Mouse (Mus musculus) lung, embryonic 16.5 days (tissue): ENCODE measurements at regions not wholly inside any gene's neighbourhood (a gene's known extent, or its start where the extent isn't known, plus 50 kb on each side); places are given as distances from the start of the nearest gene placed in this dataset.

Experiments used
- ATAC-seq: fragments of 200-750 bp; cut with Nextera tagmentation; 2 replicates; pipeline ENCODE4 v1.8.0; 2017; ENCODE audit warnings: low read depth, mild to moderate bottlenecking, moderate library complexity
- H3K27ac ChIP-seq: fragments of 300-500 bp; sonication (generic); 2 replicates; pipeline ENCODE4 v1.5.1; 2014; ENCODE audit warnings: mild to moderate bottlenecking, control low read depth, low read length
- H3K27me3 ChIP-seq: fragments of 300-500 bp; sonication (generic); 2 replicates; pipeline ENCODE4 v1.6.1; 2014; ENCODE audit warnings: low read depth, low read length, mixed read lengths; ENCODE audit not compliant: control insufficient read depth, insufficient read depth
- H3K36me3 ChIP-seq: fragments of 300-500 bp; sonication (generic); 2 replicates; pipeline ENCODE4 v1.6.1; 2014; ENCODE audit warnings: low read length; ENCODE audit not compliant: control insufficient read depth, insufficient read depth
- H3K4me1 ChIP-seq: fragments of 300-500 bp; sonication (generic); replicated peaks from 2 replicates; pipeline ENCODE4 v1.6.1; 2014; ENCODE audit warnings: low read length, mixed read lengths; ENCODE audit not compliant: control insufficient read depth, insufficient read depth
- H3K4me2 ChIP-seq: fragments of 300-500 bp; sonication (generic); 2 replicates; pipeline ENCODE4 v1.6.1; 2014; ENCODE audit warnings: low read depth, low read length, control low read depth
- H3K4me3 ChIP-seq: fragments of 300-500 bp; sonication (generic); 2 replicates; pipeline ENCODE4 v1.5.1; 2014; ENCODE audit warnings: mild to moderate bottlenecking, low read length, control low read depth
- H3K9ac ChIP-seq: fragments of 300-500 bp; sonication (generic); 2 replicates; pipeline ENCODE4 v1.6.1; 2014; ENCODE audit warnings: low read length, control low read depth
- H3K9me3 ChIP-seq: fragments of 300-500 bp; sonication (generic); 2 replicates; pipeline ENCODE4 v1.6.1; 2016; ENCODE audit warnings: low read length; ENCODE audit not compliant: control insufficient read depth
- WGBS: fragments of 180-500 bp; shearing (Covaris S2); extraction: QIAGEN DNeasy Blood & Tissue Kit; methylation state at CpG from one replicate; pipeline ENCODE4 v1.1.7; 2014; 5-methylcytosine and 5-hydroxymethylcytosine counted together

DNA sequence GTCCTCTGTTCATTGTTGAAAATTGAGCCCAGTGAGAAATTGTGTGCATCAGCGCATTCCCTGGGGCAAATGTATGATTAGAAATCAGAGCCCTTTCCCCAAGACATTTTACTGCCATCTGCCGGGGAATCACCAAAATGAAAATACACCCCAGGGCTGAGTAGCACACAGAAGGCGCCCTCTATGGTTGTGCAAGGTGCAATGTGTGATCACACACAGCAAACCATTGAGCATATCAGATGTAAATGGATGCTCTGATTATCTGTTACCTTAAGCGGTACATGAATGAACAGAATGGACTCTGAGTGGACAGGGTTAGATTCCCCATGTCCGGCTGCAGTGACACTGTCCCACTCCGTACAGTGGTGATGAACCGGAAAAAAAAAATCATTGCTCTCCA, 172.4 kb downstream of the Bmp2 start:
- Histone ChIP-seq H3K9ac (no peak overlapping the region), H3K9me3 (no peaks in the 10 kb centered on the region), H3K4me3 (no peak overlapping the region), H3K27me3 (no peaks in the 10 kb centered on the region), H3K36me3 (no peaks in the 10 kb centered on the region), H3K4me1 (no peaks in the 10 kb centered on the region), H3K4me2 (no peak overlapping the region), H3K27ac (no peak overlapping the region)
- WGBS = 61% methylated on average over 7 of the region's 7 CpGs
- no peak for ATAC-seq

DNA sequence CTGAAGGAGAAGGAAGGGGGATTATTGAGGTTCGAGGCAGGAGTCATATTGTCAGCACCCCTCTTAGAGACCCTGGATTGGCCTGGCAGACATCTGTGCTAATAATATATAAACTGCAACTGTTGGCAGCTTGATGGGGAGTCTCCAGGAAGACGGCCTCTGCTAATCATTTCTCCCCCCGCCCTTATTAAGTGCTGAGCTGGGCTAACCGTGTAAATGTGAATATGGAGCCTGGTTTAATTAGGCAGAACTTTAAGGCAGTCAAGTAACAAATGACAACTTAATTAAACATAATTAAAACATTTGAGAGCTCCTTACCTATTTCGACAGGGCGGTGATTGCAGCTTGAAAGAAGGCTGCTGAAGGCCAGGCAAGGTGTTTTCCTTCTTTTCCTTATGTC, 172.8 kb downstream of the Bmp2 start:
- H3K27me3 ChIP-seq = no peaks in the 10 kb centered on the region
- no peaks in the 10 kb centered on the region for H3K4me1 ChIP-seq
- no peak overlapping the region for H3K4me2 ChIP-seq
- no peak overlapping the region for H3K4me3 ChIP-seq
- no peaks in the 10 kb centered on the region for H3K36me3 ChIP-seq
- no peaks in the 10 kb centered on the region for H3K9me3 ChIP-seq
- no peak overlapping the region for H3K9ac ChIP-seq
- WGBS = 49% methylated on average over 6 of the region's 6 CpGs
- no peak for ATAC-seq
- H3K27ac ChIP-seq = no peak overlapping the region

DNA sequence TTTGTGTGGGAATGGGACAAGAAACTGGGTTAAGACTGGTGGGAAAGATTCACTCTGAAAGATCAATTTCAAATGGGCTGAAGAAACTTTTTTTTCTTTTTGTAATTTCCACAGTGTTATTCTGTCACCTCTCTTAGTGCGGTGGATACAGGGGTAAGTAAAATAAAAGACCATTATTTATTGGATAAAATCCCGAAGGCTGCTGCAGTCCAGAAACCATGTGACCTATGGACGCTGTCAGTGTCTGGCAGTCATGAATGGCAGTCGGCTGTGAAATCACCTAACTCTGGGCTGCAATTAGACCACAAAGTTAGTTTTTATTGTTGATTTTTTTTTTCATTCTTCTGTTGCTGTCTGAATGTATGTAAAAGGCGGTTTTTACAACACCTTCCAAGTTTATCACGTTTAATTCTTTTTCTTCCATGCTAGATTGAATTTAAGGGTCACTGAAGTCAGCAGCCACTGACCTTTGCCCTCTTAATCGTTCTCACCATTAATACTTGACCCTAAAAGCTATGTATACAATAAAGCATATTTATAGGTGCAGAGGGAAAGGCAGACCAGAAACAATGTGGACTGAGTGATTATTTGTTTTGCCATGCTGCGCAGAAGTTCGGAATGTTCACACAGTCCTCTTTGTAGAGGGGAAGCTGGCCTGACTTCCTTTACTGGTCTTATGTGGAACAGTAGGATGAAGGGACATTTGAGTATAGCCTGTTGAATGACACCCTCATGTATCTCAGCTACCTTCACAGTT, 182.7 kb downstream of the Bmp2 start:
- WGBS = 39% methylated on average over 9 of the region's 9 CpGs
- Histone ChIP-seq H3K27ac (no peak overlapping the region), H3K4me1 (no peaks in the 10 kb centered on the region), H3K4me3 (no peak overlapping the region), H3K27me3 (no peaks in the 10 kb centered on the region), H3K36me3 (no peaks in the 10 kb centered on the region), H3K9ac (no peak overlapping the region), H3K9me3 (no peaks in the 10 kb centered on the region), H3K4me2 (no peak overlapping the region)
- ATAC-seq = no peak

- H3K27ac ChIP-seq = no peak overlapping the region
- WGBS = 41% methylated on average over 10 of the region's 10 CpGs
- no peak overlapping the region for H3K4me2 ChIP-seq
- H3K4me1 ChIP-seq = no peaks in the 10 kb centered on the region
- no peaks in the 10 kb centered on the region for H3K36me3 ChIP-seq
- H3K9me3 ChIP-seq = no peaks in the 10 kb centered on the region
- no peak overlapping the region for H3K9ac ChIP-seq
- H3K4me3 ChIP-seq = no peak overlapping the region
- ATAC-seq = no peak
- no peaks in the 10 kb centered on the region for H3K27me3 ChIP-seq
Observed at GRCm38 (mm10) chr2:133738839-133739430, 187.0 kb downstream of the Bmp2 start.

DNA sequence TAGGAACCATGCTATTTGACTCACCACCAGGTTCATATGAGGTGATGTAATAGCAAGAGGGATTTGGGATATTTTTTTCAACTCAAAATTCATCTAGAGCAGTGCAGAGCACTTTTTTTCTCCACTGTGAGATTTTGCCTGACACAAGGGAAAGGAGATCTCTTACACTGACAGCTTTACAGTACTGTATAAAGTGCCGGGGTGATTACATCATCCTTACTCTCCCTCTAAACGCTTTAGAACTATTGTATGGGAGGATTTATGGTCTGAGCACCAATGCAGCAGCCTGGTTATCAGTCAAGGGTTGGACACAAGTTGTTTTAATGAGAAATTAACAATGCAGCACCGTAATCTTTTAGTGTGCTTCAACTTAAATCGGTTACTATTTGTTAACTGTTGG, 196.5 kb downstream of the Bmp2 start:
- no peaks in the 10 kb centered on the region for H3K4me1 ChIP-seq
- no peak overlapping the region for H3K4me2 ChIP-seq
- no peak overlapping the region for H3K4me3 ChIP-seq
- H3K9ac ChIP-seq = no peak overlapping the region
- WGBS = 41% methylated on average over 4 of the region's 4 CpGs
- no peaks in the 10 kb centered on the region for H3K9me3 ChIP-seq
- H3K36me3 ChIP-seq = no peaks in the 10 kb centered on the region
- no peaks in the 10 kb centered on the region for H3K27me3 ChIP-seq
- no peak overlapping the region for H3K27ac ChIP-seq
- no peak for ATAC-seq

DNA sequence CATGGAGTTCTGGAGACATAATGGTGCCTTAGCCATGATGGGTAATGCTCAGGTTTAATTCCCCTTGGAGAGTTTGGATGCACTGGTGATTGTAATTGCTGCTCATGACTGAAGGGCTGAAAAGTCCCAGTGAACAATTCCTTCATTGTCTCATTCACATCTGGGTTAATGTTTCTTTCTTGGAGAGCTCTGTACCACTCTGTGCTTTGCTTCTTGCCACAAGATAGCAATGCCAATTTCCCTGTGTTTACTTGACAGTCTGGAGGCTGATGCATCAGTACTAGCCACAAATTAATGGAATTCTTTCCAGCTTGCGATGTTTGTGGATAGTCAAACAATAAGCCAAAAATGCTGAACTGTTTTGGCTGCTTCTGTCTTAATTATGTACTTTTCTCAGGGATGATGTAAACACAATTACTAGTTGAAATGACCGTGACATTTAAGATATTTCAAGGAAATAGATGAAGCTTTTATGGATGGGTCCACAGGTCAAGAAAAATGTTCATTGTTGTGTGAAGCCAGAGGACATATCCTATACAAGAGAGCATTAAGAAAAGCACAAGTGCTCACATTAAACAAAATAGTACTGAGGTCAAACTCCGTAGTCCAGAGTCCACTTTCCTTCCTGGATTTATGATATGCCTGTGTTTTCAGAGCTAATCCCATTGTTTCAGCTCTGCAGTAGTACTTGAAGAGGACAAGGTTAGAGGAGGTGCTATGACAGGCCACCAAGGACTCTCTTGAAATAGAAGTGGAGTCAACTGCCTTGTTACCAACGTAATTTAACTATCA, 198.1 kb downstream of the Bmp2 start:
- Histone ChIP-seq H3K36me3 (no peaks in the 10 kb centered on the region), H3K9me3 (no peaks in the 10 kb centered on the region), H3K27ac (no peak overlapping the region), H3K4me2 (no peak overlapping the region), H3K4me3 (no peak overlapping the region), H3K27me3 (no peaks in the 10 kb centered on the region), H3K9ac (no peak overlapping the region), H3K4me1 (no peaks in the 10 kb centered on the region)
- ATAC-seq = no peak
- 44% methylated on average over 4 of the region's 4 CpGs for WGBS

DNA sequence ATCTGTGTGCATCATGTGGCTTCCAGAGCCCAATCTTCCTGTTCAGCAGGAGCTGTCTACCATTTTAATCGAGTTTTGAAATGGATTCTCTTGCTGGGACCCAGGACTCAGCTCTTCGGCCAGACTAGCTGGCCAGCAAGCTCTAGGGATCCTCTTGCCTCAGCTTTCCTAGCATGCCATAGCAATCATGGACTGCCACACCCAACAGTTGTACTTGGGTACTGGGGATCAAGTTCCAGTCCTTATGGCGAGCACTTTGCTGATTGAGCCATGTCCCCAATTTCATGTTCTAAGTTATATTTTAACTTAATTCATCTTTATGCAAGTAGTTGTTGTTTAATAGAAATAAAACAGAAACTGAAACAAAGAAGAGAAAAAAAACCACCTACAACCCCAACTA, 202.1 kb downstream of the Bmp2 start:
- Histone ChIP-seq H3K4me3 (no peak overlapping the region), H3K4me1 (no peaks in the 10 kb centered on the region), H3K4me2 (no peak overlapping the region), H3K27me3 (no peaks in the 10 kb centered on the region), H3K36me3 (no peaks in the 10 kb centered on the region), H3K27ac (no peak overlapping the region), H3K9ac (no peak overlapping the region), H3K9me3 (no peaks in the 10 kb centered on the region)
- ATAC-seq = no peak
- WGBS = 77% methylated on average over 3 of the region's 3 CpGs

DNA sequence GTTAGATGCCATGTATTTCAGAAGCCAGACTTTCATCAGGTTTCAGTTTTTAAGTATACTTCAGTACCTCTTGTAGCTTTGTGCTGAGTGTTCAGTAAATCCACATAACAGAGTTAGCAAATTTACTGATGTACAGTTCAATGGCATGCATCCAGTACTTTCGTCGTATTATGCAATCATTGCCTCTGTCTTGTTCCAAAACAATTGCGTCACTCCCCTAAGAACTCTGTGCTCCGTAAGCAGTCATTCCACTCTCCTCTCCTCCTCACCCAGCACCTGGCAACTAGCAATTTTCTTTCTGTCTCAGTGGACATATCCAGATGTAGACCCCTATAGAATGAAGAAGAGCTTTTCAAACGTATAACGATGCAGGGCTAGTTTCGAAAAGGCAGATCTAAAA, 209.5 kb downstream of the Bmp2 start:
- Histone ChIP-seq H3K4me1 (peaks cover 4% of the 10 kb centered on the region; the same call in 1 of the 2 replicates), H3K4me3 (no peak overlapping the region), H3K4me2 (no peak overlapping the region), H3K9me3 (no peaks in the 10 kb centered on the region), H3K27me3 (no peaks in the 10 kb centered on the region), H3K27ac (no peak overlapping the region), H3K9ac (no peak overlapping the region), H3K36me3 (no peaks in the 10 kb centered on the region)
- 43% methylated on average over 7 of the region's 7 CpGs for WGBS
- ATAC-seq = peak; percentile 96

DNA sequence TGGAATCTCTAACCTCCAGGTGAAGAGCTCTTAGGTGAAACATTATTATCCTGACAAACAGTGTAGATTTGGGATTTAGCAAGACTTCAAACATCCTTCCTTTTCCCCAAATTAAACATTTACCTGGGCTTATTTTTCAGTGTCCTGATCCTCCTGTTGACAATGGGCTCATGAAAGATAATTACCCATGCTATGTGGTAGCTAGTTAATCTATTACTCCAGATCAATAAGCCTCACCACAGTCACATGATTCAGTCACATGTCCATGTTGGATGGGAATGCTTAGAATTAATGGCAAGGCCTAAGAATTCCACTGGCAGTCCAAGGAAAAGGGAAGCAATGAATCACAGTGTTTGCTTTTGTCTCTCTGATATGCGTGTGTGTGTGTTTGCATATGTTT, 216.6 kb downstream of the Bmp2 start:
- no peak overlapping the region for H3K4me3 ChIP-seq
- WGBS = 76% methylated on average over 1 of the region's 1 CpGs
- no peak for ATAC-seq

More for the DNA sequence above, 216.6 kb downstream of the Bmp2 start:
- Histone ChIP-seq H3K4me2 (no peak overlapping the region), H3K27ac (no peak overlapping the region), H3K27me3 (no peaks in the 10 kb centered on the region), H3K36me3 (no peaks in the 10 kb centered on the region), H3K4me1 (no peaks in the 10 kb centered on the region), H3K9ac (no peak overlapping the region), H3K9me3 (no peaks in the 10 kb centered on the region)
